Mouse (Mus musculus): Measurements from ENCODE around the gene Agpat1. TPM values are rescaled to one million over a fixed set of nuclear protein-coding genes. Genes with fewer than 3 reads are reported as not detected.

The Agpat1 gene
- polyA plus RNA-seq, 1 experiment from 2014 or later: 83.3 TPM

GRCm38 (mm10) chr17:34630761-34631301 lies 26.8 kb downstream of the Agpat1 start:
- peak overlapping the region; percentile 34 for H3K4me2 ChIP-seq (ENCODE audit: low read depth)
- H3K9ac ChIP-seq (ENCODE audit: low read length): peak overlapping the region; percentile 26; the same call in 1 of the 2 replicates
- no peak for DNase-seq (ENCODE audit: low spot score)
- peak overlapping the region; percentile 21; the same call in 1 of the 2 replicates for H3K4me3 ChIP-seq (ENCODE audit: low read depth, low read length)
- H3K4me1 ChIP-seq (ENCODE audit: control insufficient read depth, insufficient read depth, low read length): peaks cover 19% of the 10 kb centered on the region
- H3K27ac ChIP-seq (ENCODE audit: low read depth, low read length): no peak overlapping the region
- H3K9me3 ChIP-seq (ENCODE audit: control insufficient read depth, low read length): no peaks in the 10 kb centered on the region
- peaks cover 38% of the 10 kb centered on the region for H3K27me3 ChIP-seq (ENCODE audit: control insufficient read depth, insufficient read depth, low read length)
- 2% methylated on average over 47 of the region's 48 CpGs for WGBS
- no peak for ATAC-seq (ENCODE audit: insufficient read depth, low FRiP score, low TSS enrichment)
- no peaks in the 10 kb centered on the region for H3K36me3 ChIP-seq (ENCODE audit: control insufficient read depth, insufficient read depth, low read length)

GRCm38 (mm10) chr17:34631647-34632046 lies 27.6 kb downstream of the Agpat1 start:
- Histone ChIP-seq H3K9me3 (ENCODE audit: control insufficient read depth, low read length) (no peaks in the 10 kb centered on the region), H3K9ac (ENCODE audit: low read length) (no peak overlapping the region; the same call in 1 of the 2 replicates), H3K4me3 (ENCODE audit: low read depth, low read length) (peak overlapping the region; percentile 29), H3K36me3 (ENCODE audit: control insufficient read depth, insufficient read depth, low read length) (no peaks in the 10 kb centered on the region), H3K4me2 (ENCODE audit: low read depth) (peak overlapping the region; percentile 47), H3K27ac (ENCODE audit: low read depth, low read length) (no peak overlapping the region), H3K4me1 (ENCODE audit: control insufficient read depth, insufficient read depth, low read length) (peaks cover 19% of the 10 kb centered on the region), H3K27me3 (ENCODE audit: control insufficient read depth, insufficient read depth, low read length) (peaks cover 38% of the 10 kb centered on the region)
- WGBS: 5% methylated on average over 12 of the region's 12 CpGs
- DNase-seq (ENCODE audit: low spot score) (no peak), ATAC-seq (ENCODE audit: insufficient read depth, low FRiP score, low TSS enrichment) (no peak)

GRCm38 (mm10) chr17:34632261-34632691 lies 28.2 kb downstream of the Agpat1 start:
- under 1% methylated on average over 26 of the region's 26 CpGs for WGBS
- peak overlapping the region; percentile 47 for H3K4me2 ChIP-seq (ENCODE audit: low read depth)
- DNase-seq (ENCODE audit: low spot score) (peak; percentile 42), ATAC-seq (ENCODE audit: insufficient read depth, low FRiP score, low TSS enrichment) (no peak)
- peaks cover 19% of the 10 kb centered on the region for H3K4me1 ChIP-seq (ENCODE audit: control insufficient read depth, insufficient read depth, low read length)
- no peaks in the 10 kb centered on the region for H3K9me3 ChIP-seq (ENCODE audit: control insufficient read depth, low read length)
- peaks cover 38% of the 10 kb centered on the region for H3K27me3 ChIP-seq (ENCODE audit: control insufficient read depth, insufficient read depth, low read length)
- no peak overlapping the region for H3K27ac ChIP-seq (ENCODE audit: low read depth, low read length)
- no peaks in the 10 kb centered on the region for H3K36me3 ChIP-seq (ENCODE audit: control insufficient read depth, insufficient read depth, low read length)
- H3K4me3 ChIP-seq (ENCODE audit: low read depth, low read length): peak overlapping the region; percentile 29
- peak overlapping the region; percentile 29 for H3K9ac ChIP-seq (ENCODE audit: low read length)

GRCm38 (mm10) chr17:34635671-34636070 lies 31.6 kb downstream of the Agpat1 start:
- Histone ChIP-seq H3K27me3 (ENCODE audit: control insufficient read depth, insufficient read depth, low read length) (peaks cover 28% of the 10 kb centered on the region), H3K36me3 (ENCODE audit: control insufficient read depth, insufficient read depth, low read length) (no peaks in the 10 kb centered on the region), H3K4me1 (ENCODE audit: control insufficient read depth, insufficient read depth, low read length) (0 out of 2 replicates have a peak, but pooled peaks cover 4% of the 10 kb centered on the region), H3K4me2 (ENCODE audit: low read depth) (no peak overlapping the region), H3K9me3 (ENCODE audit: control insufficient read depth, low read length) (no peaks in the 10 kb centered on the region), H3K9ac (ENCODE audit: low read length) (no peak overlapping the region), H3K4me3 (ENCODE audit: low read depth, low read length) (no peak overlapping the region), H3K27ac (ENCODE audit: low read depth, low read length) (no peak overlapping the region)
- DNase-seq (ENCODE audit: low spot score): no peak
- 71% methylated on average over 2 of the region's 2 CpGs for WGBS
- ATAC-seq (ENCODE audit: insufficient read depth, low FRiP score, low TSS enrichment): no peak

GRCm38 (mm10) chr17:34637459-34637858 lies 33.4 kb downstream of the Agpat1 start:
- ATAC-seq (ENCODE audit: insufficient read depth, low FRiP score, low TSS enrichment): no peak
- Histone ChIP-seq H3K4me1 (ENCODE audit: control insufficient read depth, insufficient read depth, low read length) (no peaks in the 10 kb centered on the region), H3K4me3 (ENCODE audit: low read depth, low read length) (no peak overlapping the region), H3K27me3 (ENCODE audit: control insufficient read depth, insufficient read depth, low read length) (peaks cover 10% of the 10 kb centered on the region; the same call in 1 of the 2 replicates), H3K9ac (ENCODE audit: low read length) (no peak overlapping the region), H3K36me3 (ENCODE audit: control insufficient read depth, insufficient read depth, low read length) (no peaks in the 10 kb centered on the region), H3K27ac (ENCODE audit: low read depth, low read length) (no peak overlapping the region), H3K4me2 (ENCODE audit: low read depth) (no peak overlapping the region), H3K9me3 (ENCODE audit: control insufficient read depth, low read length) (no peaks in the 10 kb centered on the region)
- WGBS: 60% methylated on average over 3 of the region's 3 CpGs
- no peak for DNase-seq (ENCODE audit: low spot score)

- Histone ChIP-seq H3K36me3 (ENCODE audit: control insufficient read depth, insufficient read depth, low read length) (no peaks in the 10 kb centered on the region), H3K27ac (ENCODE audit: low read depth, low read length) (no peak overlapping the region), H3K9me3 (ENCODE audit: control insufficient read depth, low read length) (no peaks in the 10 kb centered on the region), H3K4me1 (ENCODE audit: control insufficient read depth, insufficient read depth, low read length) (no peaks in the 10 kb centered on the region), H3K9ac (ENCODE audit: low read length) (no peak overlapping the region), H3K27me3 (ENCODE audit: control insufficient read depth, insufficient read depth, low read length) (no peaks in the 10 kb centered on the region), H3K4me3 (ENCODE audit: low read depth, low read length) (no peak overlapping the region), H3K4me2 (ENCODE audit: low read depth) (no peak overlapping the region)
- DNase-seq (ENCODE audit: low spot score) (no peak), ATAC-seq (ENCODE audit: insufficient read depth, low FRiP score, low TSS enrichment) (no peak)
- WGBS: 85% methylated on average over 7 of the region's 7 CpGs
Measured at GRCm38 (mm10) chr17:34639461-34640255, 35.6 kb downstream of the Agpat1 start.

- H3K4me2 ChIP-seq (ENCODE audit: low read depth): no peak overlapping the region
- peak; percentile 59 for DNase-seq (ENCODE audit: low spot score)
Measured at GRCm38 (mm10) chr17:34640778-34641601, 36.9 kb downstream of the Agpat1 start.

GRCm38 (mm10) chr17:34641945-34642344 lies 37.9 kb downstream of the Agpat1 start:
- 90% methylated on average over 3 of the region's 3 CpGs for WGBS
- DNase-seq (ENCODE audit: low spot score): no peak
- Histone ChIP-seq H3K9ac (ENCODE audit: low read length) (no peak overlapping the region), H3K27ac (ENCODE audit: low read depth, low read length) (peak overlapping the region; percentile 58; the same call in 1 of the 2 replicates), H3K4me2 (ENCODE audit: low read depth) (no peak overlapping the region), H3K36me3 (ENCODE audit: control insufficient read depth, insufficient read depth, low read length) (no peaks in the 10 kb centered on the region), H3K4me3 (ENCODE audit: low read depth, low read length) (no peak overlapping the region), H3K27me3 (ENCODE audit: control insufficient read depth, insufficient read depth, low read length) (no peaks in the 10 kb centered on the region), H3K9me3 (ENCODE audit: control insufficient read depth, low read length) (no peaks in the 10 kb centered on the region), H3K4me1 (ENCODE audit: control insufficient read depth, insufficient read depth, low read length) (peaks cover 6% of the 10 kb centered on the region)
- no peak for ATAC-seq (ENCODE audit: insufficient read depth, low FRiP score, low TSS enrichment)

More at GRCm38 (mm10) chr17:34640778-34641601, 36.9 kb downstream of the Agpat1 start:
- Histone ChIP-seq H3K4me1 (ENCODE audit: control insufficient read depth, insufficient read depth, low read length) (peaks cover 6% of the 10 kb centered on the region), H3K27ac (ENCODE audit: low read depth, low read length) (peak overlapping the region; percentile 58), H3K9ac (ENCODE audit: low read length) (peak overlapping the region; percentile 33; the same call in 1 of the 2 replicates), H3K4me3 (ENCODE audit: low read depth, low read length) (no peak overlapping the region), H3K27me3 (ENCODE audit: control insufficient read depth, insufficient read depth, low read length) (no peaks in the 10 kb centered on the region), H3K9me3 (ENCODE audit: control insufficient read depth, low read length) (no peaks in the 10 kb centered on the region), H3K36me3 (ENCODE audit: control insufficient read depth, insufficient read depth, low read length) (no peaks in the 10 kb centered on the region)
- peak; percentile 56; the same call in 1 of the 2 replicates for ATAC-seq (ENCODE audit: insufficient read depth, low FRiP score, low TSS enrichment)
- WGBS: 18% methylated on average over 11 of the region's 11 CpGs

All from neural tube, embryonic 11.5 days (tissue).